Mouse (Mus musculus) megakaryocyte, embryonic 14.5 days (primary cell): ENCODE measurements around the gene Tmc1.

Experiments
- FLI1 ChIP-seq: IDR thresholded peaks from 2 replicates; pipeline ENCODE4 v1.6.1; 2012; ENCODE audit warnings: low read length, inconsistent platforms, mixed read lengths
- GATA1 ChIP-seq: IDR thresholded peaks from 3 replicates; pipeline ENCODE4 v1.6.1; 2012; ENCODE audit warnings: mixed read lengths, low read length, inconsistent platforms, borderline replicate concordance

- TF ChIP-seq GATA1 (no peak), FLI1 (no peak)
These were observed 93.7 kb downstream of the Tmc1 start for GRCm38 (mm10) chr19:20860270-20860669.
